Mouse (Mus musculus) frontal cortex, postnatal 10 days (tissue): ENCODE data around the gene Scrg1.
"Not testable (repeated sequence)": the region's sequence is repeated elsewhere in the genome, so short reads cannot be mapped to it uniquely, and the experiment has no call there.

Experiments used
- DNase-seq, 2 experiments: peaks; one replicate each; pipeline ENCODE4 v3.0.0; 2022; ENCODE audit warnings: low spot score in 2 of 2, mixed read lengths in 1 of 2

Scrg1 gene

GRCm38 (mm10) chr8:57508657-57509056 is 52.9 kb downstream of the Scrg1 start:
- no peak for DNase-seq

- DNase-seq, result no peak
Measured at GRCm38 (mm10) chr8:57510791-57511315, 55.1 kb downstream of the Scrg1 start.

GRCm38 (mm10) chr8:57511316-57512118 is 55.8 kb downstream of the Scrg1 start, which contains the start of gene Hmgb2:
TSS of gene Hmgb2 (plus strand) at chr8:57511907.
- peak; percentile 99 to 100 for DNase-seq

GRCm38 (mm10) chr8:57512141-57513056 is 56.7 kb downstream of the Scrg1 start:
- DNase-seq, result no peak

GRCm38 (mm10) chr8:57513178-57513661 is 57.5 kb downstream of the Scrg1 start:
- DNase-seq, result not testable (repeated sequence)

- not testable (repeated sequence) for DNase-seq
Measured at GRCm38 (mm10) chr8:57516685-57517084, 61.0 kb downstream of the Scrg1 start.

GRCm38 (mm10) chr8:57517723-57518122 is 62.0 kb downstream of the Scrg1 start:
- DNase-seq, result no peak

GRCm38 (mm10) chr8:57520186-57520786 is 64.6 kb downstream of the Scrg1 start:
- no peak for DNase-seq
